Mouse (Mus musculus): ENCODE measurements around the gene Crip2.

The Crip2 gene

DNA sequence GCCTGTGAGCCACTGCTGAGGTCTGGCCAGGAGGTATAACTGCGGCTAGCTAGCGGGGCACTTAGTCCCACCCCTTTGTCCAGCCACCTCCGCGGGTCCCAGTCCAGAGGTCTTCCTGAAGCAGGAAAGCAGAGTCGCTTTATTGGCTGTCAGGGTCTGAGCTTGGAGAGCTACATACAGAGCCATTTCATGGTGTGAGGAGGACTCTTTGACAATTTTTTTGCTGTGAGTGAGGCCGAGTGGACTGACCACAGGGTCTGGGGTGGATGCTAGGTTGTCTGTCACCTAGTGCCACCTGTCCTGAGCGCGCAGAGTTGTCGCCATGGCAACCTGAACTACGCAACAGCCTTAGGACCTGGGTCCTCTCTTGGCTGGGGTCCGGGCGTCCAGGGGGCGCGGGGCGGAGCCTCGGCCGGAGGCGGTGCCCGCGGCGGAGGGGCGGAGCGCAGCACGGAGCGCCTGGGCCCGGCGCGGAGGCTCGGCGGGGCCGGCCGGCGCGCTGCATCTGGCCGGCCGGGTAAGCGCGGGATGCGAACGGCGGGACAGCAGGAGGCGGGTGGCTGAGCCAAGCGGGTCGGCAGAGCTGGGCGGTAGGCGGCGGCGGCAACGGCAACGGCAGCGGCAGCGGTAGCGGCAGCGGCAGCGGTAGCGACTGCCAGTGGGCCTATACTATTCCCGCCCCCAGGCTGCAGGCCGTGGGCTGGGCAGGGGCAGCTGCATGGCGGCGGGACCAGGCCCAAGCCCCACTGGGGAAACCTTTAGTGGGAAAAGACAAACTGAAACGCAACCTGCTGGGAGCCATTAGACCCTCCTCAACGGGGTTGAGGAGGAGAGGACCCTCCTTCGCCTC, 45.6 kb downstream of the Crip2 start, which contains the start of gene Tmem121:
Gene Tmem121 (plus strand): TSS at position 489 of the 850 bp plus-strand sequence.
- DNase-seq: peak; percentile 59 to 73

DNA sequence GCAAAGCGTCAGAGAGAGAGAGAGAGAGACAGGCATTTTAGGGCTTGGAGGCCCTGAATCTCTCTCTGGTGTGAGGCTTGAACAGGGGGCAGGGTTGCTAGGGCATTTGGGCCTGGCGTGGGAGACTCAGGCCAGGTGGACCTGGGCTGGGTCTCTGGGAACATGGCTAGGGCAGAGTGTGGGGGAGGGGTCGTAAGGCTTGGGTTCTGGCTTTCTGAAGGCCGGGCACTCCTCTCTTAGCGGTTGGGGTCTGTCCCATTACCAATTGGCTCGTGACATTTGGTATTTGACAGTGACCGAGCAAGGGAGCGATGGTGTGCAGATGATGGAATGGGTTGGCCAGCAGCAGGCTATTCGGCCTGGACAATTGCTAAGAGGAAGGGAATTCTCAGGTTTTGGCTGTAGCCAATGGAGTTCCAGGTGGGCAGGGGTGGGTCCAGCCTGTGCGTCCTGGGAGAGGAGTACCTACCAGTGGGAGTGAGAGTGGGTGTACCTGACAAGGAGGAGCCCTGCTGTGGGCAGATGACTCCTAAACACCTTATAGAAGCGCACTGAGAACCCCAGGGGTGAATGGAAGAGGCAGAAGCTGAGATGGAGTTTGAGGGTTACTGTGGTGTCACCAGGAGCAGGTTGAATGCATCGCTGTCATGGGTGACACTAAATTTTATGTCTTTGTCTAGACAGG, 46.4 kb downstream of the Crip2 start:
- peak; percentile 21 to 37 for DNase-seq

DNA sequence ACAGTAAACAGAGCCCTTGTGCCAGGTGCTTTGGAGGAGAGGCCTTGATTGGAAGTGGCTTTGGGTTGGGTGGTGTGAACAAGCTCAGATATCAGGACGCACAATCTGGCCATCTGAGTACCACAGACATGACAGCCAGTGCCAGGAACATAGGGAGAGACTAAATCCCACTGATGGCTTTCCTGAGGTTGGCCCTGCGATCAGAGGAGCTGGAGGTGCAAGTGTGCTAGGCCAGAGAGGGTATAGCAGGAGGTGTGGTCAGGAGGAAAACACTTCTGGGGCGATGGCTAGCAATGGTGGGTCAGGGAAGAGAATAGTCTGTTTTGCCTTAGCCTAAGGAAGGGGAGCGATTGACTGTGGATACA, 47.0 kb downstream of the Crip2 start:
- DNase-seq: peak; percentile 22 to 31

DNA sequence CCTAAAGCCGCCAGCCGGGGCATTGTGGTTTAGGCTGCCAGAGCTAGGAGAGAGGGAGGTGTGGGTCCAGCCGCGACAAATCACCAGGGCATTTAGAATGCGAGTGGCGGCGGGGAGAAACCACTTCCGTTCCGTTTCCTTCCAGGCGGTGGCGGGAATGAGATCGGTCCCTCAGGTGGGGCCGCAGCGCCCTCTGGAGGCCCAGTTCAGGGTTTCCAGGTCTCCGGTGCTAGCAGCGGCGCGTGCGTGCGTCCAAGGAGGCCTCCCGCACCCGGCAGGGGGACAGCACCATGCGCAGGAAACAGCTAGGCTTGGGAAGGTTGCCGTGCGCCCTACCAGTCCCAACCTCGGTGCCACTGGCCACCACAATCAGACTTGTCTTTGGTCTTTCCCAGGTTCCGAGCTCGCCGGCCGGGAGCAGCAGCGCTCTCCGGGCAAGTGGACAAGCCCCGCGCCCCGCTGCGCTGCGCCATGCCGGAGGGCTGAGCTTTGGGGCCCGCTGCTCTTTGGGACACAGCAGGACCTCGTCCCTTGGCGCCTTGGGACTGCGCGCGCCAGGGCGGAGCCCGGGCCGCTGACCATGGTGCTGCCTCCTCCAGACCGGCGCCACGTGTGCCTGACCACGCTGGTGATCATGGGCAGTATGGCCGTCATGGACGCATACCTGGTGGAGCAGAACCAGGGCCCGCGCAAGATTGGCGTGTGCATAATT, 47.7 kb downstream of the Crip2 start:
- DNase-seq: peak; percentile 94 to 97

DNA sequence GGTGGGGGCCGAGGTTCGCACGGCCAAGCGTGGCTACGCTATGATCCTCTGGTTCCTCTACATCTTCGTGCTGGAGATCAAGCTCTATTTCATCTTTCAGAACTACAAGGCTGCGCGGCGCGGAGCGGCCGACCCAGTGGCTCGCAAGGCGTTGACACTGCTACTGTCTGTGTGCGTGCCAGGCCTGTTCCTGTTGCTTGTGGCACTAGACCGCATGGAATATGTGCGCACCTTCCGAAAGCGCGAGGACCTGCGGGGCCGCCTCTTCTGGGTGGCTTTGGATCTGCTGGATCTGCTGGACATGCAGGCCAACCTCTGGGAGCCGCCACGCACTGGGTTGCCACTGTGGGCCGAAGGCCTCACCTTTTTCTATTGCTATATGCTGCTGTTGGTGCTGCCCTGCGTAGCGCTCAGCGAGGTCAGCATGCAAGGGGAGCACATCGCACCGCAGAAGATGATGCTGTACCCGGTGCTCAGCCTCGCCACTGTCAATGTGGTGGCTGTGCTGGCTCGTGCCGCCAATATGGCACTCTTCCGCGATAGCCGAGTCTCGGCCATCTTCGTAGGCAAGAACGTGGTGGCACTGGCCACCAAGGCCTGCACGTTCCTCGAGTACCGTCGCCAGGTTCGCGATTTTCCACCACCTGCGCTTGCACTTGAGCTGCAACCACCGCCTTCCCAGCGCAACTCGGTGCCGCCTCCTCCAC, 48.5 kb downstream of the Crip2 start:
- DNase-seq: peak in 1 of 2 experiments; percentile 32

DNA sequence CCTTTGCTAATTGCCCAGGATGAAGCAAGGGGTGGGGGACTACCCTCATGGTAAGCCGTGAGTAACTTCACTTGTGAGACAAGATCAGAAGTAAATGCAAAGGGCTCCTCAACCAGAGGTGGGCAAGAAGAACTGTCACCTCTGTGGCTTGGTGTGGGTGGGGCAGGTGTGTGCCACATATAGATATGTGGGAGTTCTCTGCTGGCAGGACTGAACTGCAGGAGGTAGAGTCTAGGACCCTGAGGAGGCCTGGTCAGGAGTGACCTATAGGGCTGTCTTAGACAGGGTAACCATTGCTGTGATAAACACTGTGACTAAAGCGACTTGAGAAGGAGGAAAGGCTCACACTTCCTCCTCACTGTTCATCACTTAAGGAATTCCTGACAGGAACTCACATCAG, 53.4 kb downstream of the Crip2 start:
- DNase-seq: no peak
